Comparison of ENCODE assay signal across 18 mouse cellular contexts in the genomic region with DNA sequence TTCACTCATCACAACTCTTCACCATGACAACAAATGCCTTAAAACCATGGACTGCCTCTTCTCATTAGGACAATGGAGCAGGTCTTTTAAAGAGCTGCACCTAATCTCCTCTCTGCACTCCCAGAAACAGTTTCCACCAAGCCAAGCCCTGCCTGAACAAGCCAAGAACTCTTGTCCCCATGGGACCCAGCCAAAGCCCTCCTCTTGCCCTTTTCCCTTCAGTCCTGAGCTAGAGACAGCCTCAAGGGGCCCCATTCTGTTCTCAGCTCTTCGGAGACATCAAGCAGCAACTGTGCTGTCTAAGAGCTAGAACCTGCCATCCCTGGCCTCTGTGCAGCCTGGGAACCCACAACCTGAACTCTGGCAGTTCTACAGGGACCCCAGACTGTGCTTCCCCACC.
A peak's percentile ranks its signal among the peaks of the same experiment; 100 is the strongest.
DNase-seq lines count a peak whose midpoint lies in the region; ATAC-seq and TF ChIP-seq lines count a peak whose summit lies in the region.
"Had no signal": no experiment of that assay in that cellular context is flagged by ENCODE, and none has a peak within 500 bp of the region (broad histone marks: within the 10 kb centered on the region; RNA-seq: fewer than 3 reads in every experiment).

No protein-coding gene starts in this region.

- H3K4me2 ChIP-seq in kidney, embryonic 15.5 days: no peak overlapping the region
- no peak overlapping the region for H3K4me2 ChIP-seq in stomach, postnatal 0 days (replicated peaks; ENCODE audit: low read depth)
- H3K4me2 ChIP-seq: embryonic facial prominence, embryonic 15.5 days; hindbrain, embryonic 15.5 days; intestine, embryonic 15.5 days; limb, embryonic 15.5 days; liver, embryonic 15.5 days; midbrain, embryonic 12.5 days; neural tube, embryonic 12.5 days had no signal

- no peak for DNase-seq in kidney, adult 11 months
- DNase-seq in adrenal gland, adult 8-10 months: peak; percentile 3
- DNase-seq in heart, postnatal 4 days: peak; percentile 19
- DNase-seq in stomach, postnatal 0 days (ENCODE audit: low spot score): no peak
- no peak for DNase-seq in layer of hippocampus, postnatal 36 days
- DNase-seq: cerebellum, adult 8-10 months; lung, postnatal 10 days; thymus, adult 18-20 months; thymus, postnatal 4 days had no signal

- H3K36me3 ChIP-seq in kidney, embryonic 15.5 days: no peaks in the 10 kb centered on the region
- no peaks in the 10 kb centered on the region for H3K36me3 ChIP-seq in stomach, postnatal 0 days (ENCODE audit: control insufficient read depth, insufficient read depth, low read length)
- H3K36me3 ChIP-seq: embryonic facial prominence, embryonic 15.5 days; hindbrain, embryonic 15.5 days; intestine, embryonic 15.5 days; limb, embryonic 15.5 days; liver, embryonic 15.5 days; midbrain, embryonic 12.5 days; neural tube, embryonic 12.5 days had no signal

- H3K27ac ChIP-seq in kidney, embryonic 15.5 days: no peak overlapping the region
- no peak overlapping the region for H3K27ac ChIP-seq in brown adipose tissue, adult 24 weeks (replicated peaks; ENCODE audit: low read depth, low read length)
- H3K27ac ChIP-seq in stomach, postnatal 0 days (replicated peaks): no peak overlapping the region
- H3K27ac ChIP-seq: embryonic facial prominence, embryonic 15.5 days; hindbrain, embryonic 15.5 days; intestine, embryonic 15.5 days; limb, embryonic 15.5 days; liver, embryonic 15.5 days; midbrain, embryonic 12.5 days; neural tube, embryonic 12.5 days had no signal

- 62% methylated on average over 1 of the region's 1 CpGs for WGBS in kidney, embryonic 15.5 days
- WGBS in stomach, postnatal 0 days: 69% methylated on average over 1 of the region's 1 CpGs

- no peak overlapping the region for H3K9ac ChIP-seq in kidney, embryonic 15.5 days
- no peak overlapping the region for H3K9ac ChIP-seq in stomach, postnatal 0 days (ENCODE audit: low read length)
- H3K9ac ChIP-seq: embryonic facial prominence, embryonic 15.5 days; hindbrain, embryonic 15.5 days; intestine, embryonic 15.5 days; limb, embryonic 15.5 days; liver, embryonic 15.5 days; midbrain, embryonic 12.5 days; neural tube, embryonic 12.5 days had no signal

- TF ChIP-seq EP300 in stomach, postnatal 0 days (optimal IDR thresholded peaks at IDR 0.05): no peak

- H3K4me3 ChIP-seq in kidney, embryonic 15.5 days (replicated peaks): no peak overlapping the region
- peak overlapping the region; percentile 9; the same call in 1 of the 2 replicates for H3K4me3 ChIP-seq in brown adipose tissue, adult 24 weeks (ENCODE audit: insufficient read depth, low read depth, low read length)
- no peak overlapping the region for H3K4me3 ChIP-seq in stomach, postnatal 0 days (ENCODE audit: low read depth, low read length)
- H3K4me3 ChIP-seq: embryonic facial prominence, embryonic 15.5 days; hindbrain, embryonic 15.5 days; intestine, embryonic 15.5 days; limb, embryonic 15.5 days; liver, embryonic 15.5 days; midbrain, embryonic 12.5 days; neural tube, embryonic 12.5 days had no signal

- H3K9me3 ChIP-seq in kidney, embryonic 15.5 days (replicated peaks): no peaks in the 10 kb centered on the region
- H3K9me3 ChIP-seq in stomach, postnatal 0 days (ENCODE audit: control insufficient read depth, low read length): no peaks in the 10 kb centered on the region
- H3K9me3 ChIP-seq: embryonic facial prominence, embryonic 15.5 days; hindbrain, embryonic 15.5 days; intestine, embryonic 15.5 days; limb, embryonic 15.5 days; liver, embryonic 15.5 days; midbrain, embryonic 12.5 days; neural tube, embryonic 12.5 days had no signal

- TF ChIP-seq CTCF in stomach, postnatal 0 days (IDR thresholded peaks at IDR 0.05; ENCODE audit: low read depth): no peak

- ATAC-seq in kidney, embryonic 15.5 days (replicated peaks; ENCODE audit: low FRiP score): 0 out of 2 replicates have a peak, but pooled peaks have one; percentile 29
- ATAC-seq in stomach, postnatal 0 days (ENCODE audit: low FRiP score, low TSS enrichment): no peak
- ATAC-seq: intestine, embryonic 15.5 days had no signal

- no peaks in the 10 kb centered on the region for H3K4me1 ChIP-seq in kidney, embryonic 15.5 days
- no peaks in the 10 kb centered on the region for H3K4me1 ChIP-seq in brown adipose tissue, adult 24 weeks (ENCODE audit: control insufficient read depth, insufficient read depth, insufficient read length, low read length)
- H3K4me1 ChIP-seq in stomach, postnatal 0 days (replicated peaks; ENCODE audit: control insufficient read depth, insufficient read depth): no peaks in the 10 kb centered on the region
- H3K4me1 ChIP-seq: embryonic facial prominence, embryonic 15.5 days; hindbrain, embryonic 15.5 days; intestine, embryonic 15.5 days; limb, embryonic 15.5 days; liver, embryonic 15.5 days; midbrain, embryonic 12.5 days; neural tube, embryonic 12.5 days had no signal

- no peaks in the 10 kb centered on the region for H3K27me3 ChIP-seq in kidney, embryonic 15.5 days
- no peaks in the 10 kb centered on the region for H3K27me3 ChIP-seq in stomach, postnatal 0 days (ENCODE audit: control insufficient read depth, insufficient read depth, low read length)
- H3K27me3 ChIP-seq: embryonic facial prominence, embryonic 15.5 days; hindbrain, embryonic 15.5 days; intestine, embryonic 15.5 days; limb, embryonic 15.5 days; liver, embryonic 15.5 days; midbrain, embryonic 12.5 days; neural tube, embryonic 12.5 days had no signal

Comparison
In these comparisons a context has a peak if more than half of its experiments do, and no peak if none do; other contexts are left out.
1. DNase-seq: peak in adrenal gland, adult 8-10 months (single experiment) and heart, postnatal 4 days (single experiment); none in kidney, adult 11 months (single experiment), stomach, postnatal 0 days (single experiment) and layer of hippocampus, postnatal 36 days (0 of 2).